Mouse (Mus musculus) hindbrain, embryonic 16.5 days (tissue): ENCODE results near the gene Bcorl1. TPM values are rescaled to one million over a fixed set of nuclear protein-coding genes. Genes with fewer than 3 reads are reported as not detected.
"Not testable (repeated sequence)": the region's sequence is repeated elsewhere in the genome, so short reads cannot be mapped to it uniquely, and the experiment has no call there.

Source experiments
- ATAC-seq: fragments of 200-750 bp; cut with Nextera tagmentation; 2 replicates; pipeline ENCODE4 v1.8.0; 2017; ENCODE audit warnings: moderate TSS enrichment, moderate library complexity
- H3K27ac ChIP-seq: fragments of 300-500 bp; sonication (generic); 2 replicates; pipeline ENCODE4 v1.5.1; 2014; ENCODE audit warnings: low read depth, mild to moderate bottlenecking, control low read depth, low read length, moderate library complexity
- H3K27me3 ChIP-seq: fragments of 300-500 bp; sonication (generic); replicated peaks from 2 replicates; pipeline ENCODE4 v1.6.1; 2014; ENCODE audit warnings: low read length; ENCODE audit not compliant: control insufficient read depth, insufficient read depth
- H3K36me3 ChIP-seq: fragments of 300-500 bp; sonication (generic); 2 replicates; pipeline ENCODE4 v1.6.1; 2014; ENCODE audit warnings: mild to moderate bottlenecking, low read length, moderate library complexity, mixed read lengths; ENCODE audit not compliant: control insufficient read depth, insufficient read depth
- H3K4me1 ChIP-seq: fragments of 300-500 bp; sonication (generic); 2 replicates; pipeline ENCODE4 v1.6.1; 2014; ENCODE audit warnings: low read depth, low read length; ENCODE audit not compliant: control insufficient read depth, insufficient read depth
- H3K4me2 ChIP-seq: fragments of 300-500 bp; sonication (generic); 2 replicates; pipeline ENCODE4 v1.6.1; 2014; ENCODE audit warnings: mild to moderate bottlenecking, low read length, control low read depth, moderate library complexity
- H3K4me3 ChIP-seq: fragments of 300-500 bp; sonication (generic); 2 replicates; pipeline ENCODE4 v1.5.1; 2014; ENCODE audit warnings: mild to moderate bottlenecking, low read length, control low read depth, moderate library complexity
- H3K9ac ChIP-seq: fragments of 300-500 bp; sonication (generic); 2 replicates; pipeline ENCODE4 v1.6.1; 2014; ENCODE audit warnings: low read depth, mild to moderate bottlenecking, control low read depth, low read length, moderate library complexity
- H3K9me3 ChIP-seq: fragments of 300-500 bp; sonication (generic); 2 replicates; pipeline ENCODE4 v1.6.1; 2014; ENCODE audit warnings: mild to moderate bottlenecking, low read length, moderate library complexity; ENCODE audit not compliant: control insufficient read depth
- WGBS: fragments of 180-500 bp; shearing (Covaris S2); extraction: QIAGEN DNeasy Blood & Tissue Kit; methylation state at CpG from one replicate; pipeline ENCODE4 v1.1.7; 2014; 5-methylcytosine and 5-hydroxymethylcytosine counted together
- polyA plus RNA-seq: library from polyadenylated mRNA; unstranded; fragments of >200 nt; fragmentation: Nextera tagmentation; extraction: Ambion mirVana; gene quantifications from 2 replicates; pipeline ENCODE4 v1.2.1, GENCODE M21; 2015

Gene Bcorl1
- polyA plus RNA-seq, 1 experiment from 2014 or later, result 6.8 TPM

DNA sequence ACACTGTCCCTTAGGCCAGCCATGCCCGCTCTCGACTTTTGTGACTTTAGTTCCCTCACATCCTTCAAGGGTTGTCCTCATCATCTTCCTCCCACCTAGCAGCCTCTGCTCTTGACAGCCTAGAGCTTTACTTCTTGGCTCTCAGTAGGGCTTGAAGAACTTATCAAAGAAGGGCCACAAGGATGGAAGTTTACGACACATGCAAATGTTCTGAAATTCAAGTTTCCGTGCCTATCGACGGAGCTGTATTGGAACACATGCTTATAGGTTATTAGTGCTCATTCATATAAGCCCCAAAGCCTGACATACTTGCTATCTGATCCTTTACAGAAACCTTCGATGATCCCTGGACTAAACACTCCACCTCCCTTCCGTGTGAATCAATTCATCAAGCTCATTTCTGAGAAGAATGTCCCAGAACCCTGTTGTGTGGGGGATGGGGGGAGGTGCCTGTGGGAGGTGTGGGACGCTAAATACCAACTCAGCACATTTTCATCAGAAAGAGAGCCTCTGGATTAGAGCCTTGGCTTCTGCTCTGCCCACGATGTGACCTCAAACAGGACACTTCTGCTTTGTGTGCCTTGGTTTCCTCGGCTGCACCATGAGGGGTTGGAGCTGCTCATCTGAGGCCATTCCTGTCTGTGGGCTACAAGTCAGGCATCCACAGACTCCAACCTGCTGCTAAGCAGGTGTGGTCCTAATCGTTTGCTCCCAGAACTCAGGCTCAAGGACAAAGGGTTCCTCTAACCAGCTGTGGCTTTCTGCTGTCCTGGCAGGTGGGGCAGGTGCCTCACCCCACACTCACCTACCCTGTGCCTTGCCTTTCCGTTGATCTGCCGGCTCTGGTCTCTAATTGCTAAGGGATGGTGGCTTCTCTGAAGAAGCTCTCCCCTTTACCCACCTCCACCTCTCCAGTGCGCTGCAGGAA, 91.7 kb downstream of the Bcorl1 start:
- Histone ChIP-seq H3K4me3 (no peak overlapping the region), H3K27me3 (no peaks in the 10 kb centered on the region), H3K4me2 (no peak overlapping the region), H3K4me1 (no peaks in the 10 kb centered on the region), H3K36me3 (no peaks in the 10 kb centered on the region), H3K9ac (no peak overlapping the region), H3K27ac (no peak overlapping the region), H3K9me3 (no peaks in the 10 kb centered on the region)
- WGBS, result 71% methylated on average over 15 of the region's 15 CpGs
- ATAC-seq, result no peak

DNA sequence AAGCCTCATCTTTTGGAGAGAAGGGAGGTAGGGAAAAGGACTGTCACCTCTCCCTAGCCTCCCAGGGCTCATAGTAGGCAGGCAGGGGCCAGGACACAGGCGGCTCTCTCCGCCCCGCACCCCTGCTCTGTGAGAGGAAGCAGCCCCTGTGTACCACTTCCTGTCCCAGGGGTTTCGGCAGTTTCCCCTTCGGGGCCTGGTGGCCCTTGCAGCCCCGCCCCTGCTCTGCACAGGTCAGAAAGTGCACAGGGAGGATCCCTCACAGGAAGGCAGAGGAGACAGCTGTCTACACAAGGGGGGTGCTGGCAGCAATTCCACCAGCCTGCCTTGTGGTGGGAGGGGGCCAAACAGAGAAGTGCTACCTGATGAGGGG, 92.4 kb downstream of the Bcorl1 start:
- WGBS, result 46% methylated on average over 3 of the region's 6 CpGs

DNA sequence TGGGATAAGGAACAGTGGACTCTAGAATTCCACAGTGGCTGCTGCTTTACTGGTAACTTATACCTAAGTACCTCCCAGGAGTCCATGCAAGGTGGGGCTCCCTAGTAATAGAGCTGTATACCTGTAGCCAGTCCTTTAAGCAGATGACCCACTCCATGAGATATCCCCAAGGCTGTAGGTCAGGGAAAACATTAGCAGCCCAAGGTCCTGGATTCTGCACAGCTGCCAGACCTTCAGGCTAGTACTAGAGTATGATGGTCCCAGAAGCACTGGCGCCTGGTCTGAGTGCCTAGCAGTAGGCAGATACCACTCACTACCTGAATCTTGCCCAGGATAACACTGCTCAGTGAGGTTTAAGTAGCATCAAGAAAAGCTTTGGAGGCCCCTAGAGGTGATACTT, 93.1 kb downstream of the Bcorl1 start:
- H3K9me3 ChIP-seq, result no peaks in the 10 kb centered on the region
- H3K9ac ChIP-seq, result no peak overlapping the region
- no peaks in the 10 kb centered on the region for H3K4me1 ChIP-seq
- no peaks in the 10 kb centered on the region for H3K36me3 ChIP-seq
- H3K4me2 ChIP-seq, result no peak overlapping the region
- 100% methylated on average over 1 of the region's 1 CpGs for WGBS
- no peak overlapping the region for H3K4me3 ChIP-seq
- no peaks in the 10 kb centered on the region for H3K27me3 ChIP-seq
- ATAC-seq, result no peak
- H3K27ac ChIP-seq, result no peak overlapping the region

More for the DNA sequence above, 92.4 kb downstream of the Bcorl1 start:
- H3K9me3 ChIP-seq, result no peaks in the 10 kb centered on the region
- H3K27ac ChIP-seq, result no peak overlapping the region
- ATAC-seq, result no peak
- H3K4me3 ChIP-seq, result no peak overlapping the region
- no peak overlapping the region for H3K9ac ChIP-seq
- no peaks in the 10 kb centered on the region for H3K27me3 ChIP-seq
- no peaks in the 10 kb centered on the region for H3K36me3 ChIP-seq
- H3K4me1 ChIP-seq, result no peaks in the 10 kb centered on the region
- no peak overlapping the region for H3K4me2 ChIP-seq

DNA sequence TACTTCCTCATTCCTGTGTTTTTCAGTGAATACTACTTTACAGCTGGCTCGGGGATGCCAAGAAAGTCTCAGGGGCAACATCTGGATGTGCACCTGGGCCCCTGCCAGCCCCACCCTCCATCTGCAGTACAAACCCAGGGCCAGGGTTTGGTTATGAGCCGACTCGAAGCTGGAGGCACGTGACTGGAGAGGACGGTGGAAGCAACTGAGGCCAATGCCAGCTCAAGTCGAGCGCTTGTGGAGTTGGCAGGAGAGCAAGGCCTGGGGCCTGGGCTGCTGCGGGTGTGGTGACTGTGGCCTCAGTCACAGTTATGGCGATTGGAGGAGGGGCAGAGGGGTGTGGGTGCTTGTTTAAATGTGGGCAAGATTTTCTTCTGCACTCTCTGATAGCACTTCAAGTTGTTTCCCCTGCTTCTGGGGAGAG, 94.3 kb downstream of the Bcorl1 start:
- 79% methylated on average over 9 of the region's 9 CpGs for WGBS
- no peak for ATAC-seq
- H3K4me2 ChIP-seq, result no peak overlapping the region

DNA sequence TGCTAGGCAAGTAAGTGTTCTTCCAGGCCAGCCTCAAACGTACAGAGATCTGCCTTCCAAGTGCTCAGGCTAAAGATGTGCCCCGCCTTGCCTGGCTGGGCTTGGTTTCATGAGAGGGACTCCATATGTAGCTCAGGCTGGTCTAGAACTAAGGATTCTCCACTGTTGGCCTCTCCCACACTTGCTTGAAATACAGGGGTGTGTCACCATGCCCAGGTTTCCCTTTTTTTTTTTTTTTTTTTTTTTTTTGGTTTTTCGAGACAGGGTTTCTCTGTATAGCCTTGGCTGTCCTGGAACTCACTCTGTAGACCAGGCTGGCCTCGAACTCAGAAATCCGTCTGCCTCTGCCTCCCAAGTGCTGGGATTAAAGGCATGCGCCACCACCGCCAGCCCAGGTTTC, 94.9 kb downstream of the Bcorl1 start:
- ATAC-seq, H3K9me3 ChIP-seq, H3K4me3 ChIP-seq, H3K27me3 ChIP-seq, H3K27ac ChIP-seq, H3K9ac ChIP-seq, H3K4me1 ChIP-seq, H3K36me3 ChIP-seq, H3K4me2 ChIP-seq: not testable (repeated sequence)
- WGBS, result 89% methylated on average over 6 of the region's 7 CpGs

More for the DNA sequence above, 94.3 kb downstream of the Bcorl1 start:
- H3K27me3 ChIP-seq, result no peaks in the 10 kb centered on the region
- no peak overlapping the region for H3K4me3 ChIP-seq
- H3K27ac ChIP-seq, result no peak overlapping the region
- H3K4me1 ChIP-seq, result no peaks in the 10 kb centered on the region
- H3K36me3 ChIP-seq, result no peaks in the 10 kb centered on the region
- H3K9ac ChIP-seq, result no peak overlapping the region
- H3K9me3 ChIP-seq, result no peaks in the 10 kb centered on the region

DNA sequence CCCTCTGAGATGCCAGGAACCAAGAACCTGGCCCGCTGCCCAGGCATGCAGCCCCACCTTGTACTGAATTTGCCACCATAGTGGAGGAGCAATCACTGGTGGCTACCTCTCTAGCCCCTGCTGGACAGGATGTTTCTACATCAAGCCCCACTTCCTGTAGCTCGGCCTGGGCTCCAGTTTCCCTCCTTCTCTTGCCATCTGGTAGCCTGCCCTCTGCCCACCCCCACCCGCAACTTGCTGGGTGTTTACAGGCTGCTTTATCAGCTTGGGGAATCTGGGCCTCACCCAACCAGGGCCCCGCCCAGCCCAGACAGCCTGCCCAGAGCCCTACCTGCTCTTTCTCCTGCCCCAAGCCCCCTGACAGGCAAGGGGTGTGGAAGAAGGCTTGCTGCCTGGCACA, 97.9 kb downstream of the Bcorl1 start:
- H3K4me3 ChIP-seq, result no peak overlapping the region

DNA sequence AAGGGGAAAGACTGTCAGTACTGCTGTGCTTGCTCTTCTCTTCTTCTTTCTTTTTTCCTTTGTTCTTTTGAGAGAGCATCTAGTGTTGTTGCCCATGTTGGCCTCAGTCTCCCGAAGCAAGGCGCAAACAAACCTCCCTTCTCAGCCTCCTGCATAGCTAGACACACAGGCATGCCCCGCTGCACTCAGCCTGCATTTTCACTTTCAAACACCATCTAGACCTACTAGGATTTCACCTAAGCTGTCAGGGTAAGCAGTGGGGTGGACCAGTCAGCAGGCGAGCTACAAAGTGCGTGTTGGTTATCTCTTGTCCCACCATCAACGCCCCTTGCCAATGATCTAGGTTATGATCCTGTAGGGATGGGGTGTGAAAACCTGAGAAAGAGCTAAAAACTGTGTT, 100.4 kb downstream of the Bcorl1 start:
- Histone ChIP-seq H3K27ac (no peak overlapping the region), H3K9me3 (no peaks in the 10 kb centered on the region), H3K4me3 (no peak overlapping the region), H3K27me3 (no peaks in the 10 kb centered on the region), H3K4me2 (no peak overlapping the region), H3K36me3 (no peaks in the 10 kb centered on the region), H3K4me1 (no peaks in the 10 kb centered on the region), H3K9ac (no peak overlapping the region)
- WGBS, result 88% methylated on average over 6 of the region's 6 CpGs
- ATAC-seq, result no peak

More for the DNA sequence above, 97.9 kb downstream of the Bcorl1 start:
- no peak for ATAC-seq
- WGBS, result 74% methylated on average over 4 of the region's 4 CpGs
- Histone ChIP-seq H3K4me2 (no peak overlapping the region), H3K27ac (no peak overlapping the region), H3K36me3 (no peaks in the 10 kb centered on the region), H3K9ac (no peak overlapping the region), H3K27me3 (no peaks in the 10 kb centered on the region), H3K4me1 (no peaks in the 10 kb centered on the region), H3K9me3 (no peaks in the 10 kb centered on the region)

DNA sequence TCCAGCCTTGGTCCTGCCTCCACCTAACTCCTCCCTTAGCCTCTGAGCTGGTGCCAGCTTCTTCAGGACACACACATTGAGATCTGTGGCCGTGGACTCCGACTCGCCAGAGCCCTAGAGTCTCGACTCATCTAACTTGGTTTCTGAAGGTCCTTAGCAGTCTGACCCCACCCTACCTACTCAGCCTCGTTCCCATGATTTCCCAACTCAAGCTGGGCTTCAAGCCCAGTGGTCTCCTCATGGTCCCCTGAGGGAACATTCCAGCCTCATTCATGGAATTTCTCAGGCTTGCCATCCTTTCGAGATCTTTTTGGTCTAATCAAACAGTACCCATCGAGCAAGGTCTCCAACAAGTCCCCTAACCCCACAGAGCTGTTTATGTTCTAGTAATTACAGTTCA, 100.8 kb downstream of the Bcorl1 start:
- Histone ChIP-seq H3K9me3 (no peaks in the 10 kb centered on the region), H3K27me3 (no peaks in the 10 kb centered on the region), H3K4me2 (no peak overlapping the region), H3K27ac (no peak overlapping the region), H3K36me3 (no peaks in the 10 kb centered on the region), H3K4me1 (no peaks in the 10 kb centered on the region), H3K4me3 (no peak overlapping the region), H3K9ac (no peak overlapping the region)
- no peak for ATAC-seq
- WGBS, result 78% methylated on average over 7 of the region's 7 CpGs

DNA sequence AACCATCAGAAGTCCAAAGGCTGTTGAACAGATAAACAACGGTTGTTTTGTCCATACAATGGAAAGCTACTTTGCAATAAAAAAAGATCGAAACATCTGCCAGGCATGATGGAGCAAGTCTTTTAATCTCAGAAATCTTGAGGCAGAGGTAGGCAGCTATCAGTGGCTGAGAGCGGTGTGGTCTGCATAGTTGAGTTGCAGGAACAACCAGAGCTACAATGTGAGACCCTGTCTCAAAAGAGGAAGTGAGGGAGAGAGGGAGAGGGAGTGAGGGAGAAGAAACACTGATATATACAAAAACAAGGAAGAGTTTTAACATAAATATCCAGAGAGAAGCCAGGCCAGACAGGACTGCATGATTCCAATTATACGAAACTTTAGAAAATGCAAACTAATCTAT, 103.5 kb downstream of the Bcorl1 start:
- H3K4me1 ChIP-seq, result no peaks in the 10 kb centered on the region
- ATAC-seq, result no peak
- H3K4me2 ChIP-seq, result no peak overlapping the region
- no peaks in the 10 kb centered on the region for H3K27me3 ChIP-seq
- H3K27ac ChIP-seq, result no peak overlapping the region
- H3K9me3 ChIP-seq, result no peaks in the 10 kb centered on the region
- no peaks in the 10 kb centered on the region for H3K36me3 ChIP-seq
- no peak overlapping the region for H3K9ac ChIP-seq
- 86% methylated on average over 4 of the region's 4 CpGs for WGBS
- H3K4me3 ChIP-seq, result no peak overlapping the region
